Mouse (Mus musculus) gastrocnemius, adult 18-20 months (tissue): ENCODE data around the gene Rab36. TPM values are rescaled to one million over a fixed set of nuclear protein-coding genes. Genes with fewer than 3 reads are reported as not detected.

Experiments
- DNase-seq: peaks from one replicate; pipeline ENCODE4 v3.0.0; 2021; ENCODE audit warnings: low spot score
- total RNA-seq, 2 experiments: library from RNA; stranded (reverse); gene quantifications; 2 replicates each; pipeline ENCODE4 v1.2.3; 2021

Rab36 gene
- total RNA-seq, 2 experiments from 2014 or later: 0.28 to 0.32 TPM

DNA sequence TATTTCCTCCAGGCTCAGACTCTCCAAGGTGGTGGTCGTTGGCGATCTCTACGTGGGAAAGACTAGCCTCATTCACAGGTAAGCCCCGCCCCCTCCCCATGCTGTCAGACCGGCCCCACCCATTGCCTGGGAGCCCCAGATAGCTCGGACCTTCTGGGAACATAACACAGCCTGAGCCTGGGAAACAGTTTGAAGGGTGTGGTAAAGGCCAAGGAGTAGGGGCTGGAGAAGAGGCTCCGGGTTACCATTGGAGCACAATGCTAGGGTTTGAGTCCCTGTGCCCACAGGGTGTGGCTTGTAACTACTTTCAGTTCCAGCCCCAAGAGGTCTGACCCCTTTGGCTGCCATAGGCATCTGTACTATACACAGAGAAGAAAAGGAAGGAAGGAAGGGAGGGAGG, 7.6 kb downstream of the Rab36 start:
- no peak for DNase-seq

DNA sequence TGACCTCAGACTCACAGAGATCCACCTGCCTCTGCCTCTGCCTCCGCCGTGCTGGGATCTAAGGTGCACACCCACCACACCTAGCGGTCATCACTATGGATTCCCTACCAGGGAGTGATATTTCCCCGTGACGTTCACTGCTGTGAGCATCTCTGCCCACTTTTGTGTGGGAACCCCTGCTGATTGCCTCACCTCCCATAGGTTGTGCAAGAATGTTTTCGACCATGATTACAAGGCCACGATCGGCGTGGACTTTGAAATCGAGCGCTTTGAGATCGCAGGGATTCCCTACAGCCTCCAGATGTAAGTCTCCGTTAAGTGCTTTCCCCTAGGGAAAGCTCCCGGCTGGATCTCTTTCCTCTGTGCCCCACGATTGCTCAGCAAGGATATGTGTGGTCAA, 9.0 kb downstream of the Rab36 start:
- no peak for DNase-seq

- DNase-seq: no peak
These were observed 11.9 kb downstream of the Rab36 start for GRCm38 (mm10) chr10:75048711-75049110.

- DNase-seq: no peak
These were observed 14.7 kb downstream of the Rab36 start for GRCm38 (mm10) chr10:75051364-75052074.

DNA sequence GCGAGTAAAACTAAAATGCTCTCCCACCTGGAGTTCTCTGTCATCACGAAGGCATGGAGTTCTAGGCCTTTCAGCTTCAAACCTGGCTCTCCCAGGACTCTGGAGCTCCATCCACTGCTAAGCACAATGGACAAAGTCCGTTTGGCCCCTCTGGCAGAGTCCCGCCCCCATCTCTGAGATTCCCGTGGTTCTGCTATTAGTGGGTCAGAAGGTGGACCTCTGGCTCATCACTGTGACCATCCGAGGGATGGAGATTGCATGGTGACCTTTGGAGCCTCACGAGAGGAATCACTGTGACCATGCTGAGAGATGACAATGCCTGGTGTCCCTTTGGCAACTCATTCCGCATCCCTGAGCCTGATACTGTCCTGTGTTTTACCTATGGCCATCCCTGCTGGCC, 16.0 kb downstream of the Rab36 start:
- no peak for DNase-seq

DNA sequence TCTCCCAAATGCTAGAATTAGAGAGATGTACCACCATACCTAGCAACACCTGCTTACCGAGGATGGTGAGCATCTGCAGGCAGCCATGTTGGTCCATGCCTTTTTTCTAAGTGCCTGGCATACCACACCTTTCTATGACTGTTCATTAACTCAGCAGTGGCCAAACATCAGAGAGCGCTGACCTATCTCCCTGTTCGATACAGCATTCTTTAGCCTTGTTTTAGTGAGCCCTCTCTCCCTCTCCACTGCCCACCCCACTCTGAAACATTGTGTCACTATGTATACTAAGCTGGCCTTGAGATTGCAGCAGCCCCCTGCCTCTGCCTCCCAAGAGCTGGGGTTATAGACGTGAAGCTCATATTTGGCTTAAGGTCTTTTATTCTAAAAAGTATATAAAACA, 16.8 kb downstream of the Rab36 start:
- DNase-seq: no peak

DNA sequence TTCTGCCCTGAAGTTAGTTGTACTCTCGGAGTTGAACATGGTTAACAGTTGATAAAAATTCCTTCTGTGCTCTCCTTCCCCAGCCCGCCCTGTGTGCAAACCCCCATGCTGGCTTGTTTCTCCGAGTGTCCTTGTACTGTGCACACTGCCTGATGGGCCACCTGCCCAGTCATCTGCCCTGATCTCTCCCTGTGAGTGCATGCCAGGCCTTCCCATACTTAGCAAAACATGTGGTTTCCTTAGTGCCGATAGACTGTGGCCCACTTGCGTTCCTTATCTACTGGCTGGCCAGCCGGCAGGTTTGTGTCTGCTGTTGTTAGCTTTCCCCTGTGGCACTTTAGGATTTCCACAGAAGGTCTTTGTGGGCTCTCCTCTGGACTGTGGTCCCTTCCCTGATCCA, 17.3 kb downstream of the Rab36 start:
- DNase-seq: peak; percentile 7

GRCm38 (mm10) chr10:75055672-75056071, 18.8 kb downstream of the Rab36 start:
- DNase-seq: no peak

DNA sequence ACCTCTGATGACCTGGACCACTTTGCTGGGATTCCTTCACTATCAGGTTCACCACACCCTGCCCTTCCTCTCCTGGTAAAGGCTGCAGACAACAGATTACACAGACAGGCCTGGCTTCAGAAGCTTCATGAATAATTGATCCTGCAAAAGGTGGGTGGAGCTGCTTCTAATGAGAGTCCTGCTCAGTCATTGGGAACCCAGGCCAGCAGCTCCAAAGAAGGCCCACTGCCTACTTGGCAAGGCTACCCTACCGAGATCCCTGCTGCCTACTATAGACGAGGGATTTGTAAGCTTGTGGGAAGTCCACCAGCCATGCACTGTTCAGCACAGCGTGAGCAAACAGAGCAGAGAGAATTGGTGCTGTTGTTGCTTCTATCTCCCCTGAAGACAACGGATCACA, 19.4 kb downstream of the Rab36 start:
- DNase-seq: no peak

GRCm38 (mm10) chr10:75058336-75058735, 21.5 kb downstream of the Rab36 start:
- DNase-seq: no peak

DNA sequence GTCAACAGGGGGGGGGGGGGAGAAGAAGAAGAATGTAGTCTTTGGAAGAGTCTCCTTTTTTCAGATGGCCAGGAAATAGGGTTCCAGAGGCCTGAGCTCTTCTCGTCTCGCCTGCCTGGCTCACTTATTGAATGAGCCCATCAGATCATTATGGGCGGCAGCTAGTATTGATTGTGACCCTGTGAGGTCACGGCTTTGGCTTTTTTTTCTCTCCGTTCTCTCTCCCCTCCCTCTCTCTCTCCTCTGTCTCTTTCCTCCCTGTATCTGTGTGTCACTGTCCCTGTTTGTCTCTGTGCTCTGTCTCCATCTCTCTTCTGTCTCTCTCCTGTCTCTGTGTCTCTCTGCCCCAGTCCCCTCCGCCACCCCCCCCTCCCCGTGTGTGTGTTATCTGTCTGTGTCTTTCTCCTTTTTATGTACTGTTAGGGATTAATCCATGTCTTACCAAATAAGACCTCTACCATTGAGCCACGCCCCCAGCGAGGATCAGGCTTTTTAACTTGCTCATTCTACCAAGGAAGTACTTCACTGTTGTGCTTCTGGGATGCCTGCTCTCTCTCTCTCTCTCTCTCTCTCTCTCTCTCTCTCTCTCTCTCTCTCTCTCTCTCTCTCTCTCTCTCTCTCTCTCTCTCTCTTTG, 22.0 kb downstream of the Rab36 start:
- no peak for DNase-seq

- peak; percentile 86 for DNase-seq
These were observed 22.5 kb downstream of the Rab36 start for GRCm38 (mm10) chr10:75059396-75059795.

- DNase-seq: peak; percentile 75
These were observed 23.5 kb downstream of the Rab36 start, which contains the start of gene Bcr for GRCm38 (mm10) chr10:75060217-75060842. Gene Bcr, plus strand, starts transcription at chr10:75060592.

DNA sequence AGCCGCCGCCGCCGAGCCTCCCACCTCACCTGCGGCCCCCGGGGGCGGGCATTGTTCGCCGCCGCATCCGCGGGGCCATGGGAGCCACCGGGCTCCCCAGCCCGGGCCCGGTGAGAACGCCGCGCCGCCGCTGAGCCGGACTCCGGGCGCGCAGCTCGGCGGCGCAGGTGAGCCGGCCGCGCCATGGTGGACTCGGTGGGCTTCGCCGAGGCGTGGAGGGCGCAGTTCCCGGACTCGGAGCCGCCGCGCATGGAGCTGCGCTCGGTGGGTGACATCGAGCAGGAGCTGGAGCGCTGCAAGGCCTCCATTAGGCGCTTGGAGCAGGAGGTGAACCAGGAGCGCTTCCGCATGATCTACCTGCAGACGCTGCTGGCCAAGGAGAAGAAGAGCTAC, 24.0 kb downstream of the Rab36 start:
- no peak for DNase-seq

GRCm38 (mm10) chr10:75061341-75062188, 24.7 kb downstream of the Rab36 start:
- DNase-seq: peak; percentile 9

DNA sequence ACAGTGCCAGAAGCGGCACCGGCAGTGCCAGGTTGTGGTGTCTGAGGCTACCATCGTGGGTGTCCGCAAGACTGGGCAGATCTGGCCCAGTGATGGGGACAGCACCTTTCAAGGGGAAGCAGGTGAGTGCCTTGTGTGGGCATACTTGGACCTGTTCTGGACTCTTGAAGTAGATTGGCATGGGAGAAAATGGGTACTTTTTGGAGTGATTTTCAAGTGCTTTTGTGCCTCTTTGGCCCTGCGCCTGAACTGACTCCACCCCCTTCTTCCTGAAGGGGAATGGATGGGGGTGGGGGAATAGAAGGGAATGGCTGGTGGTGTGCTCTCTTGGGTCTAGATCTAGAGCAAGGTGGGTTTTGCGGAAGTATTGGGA, 25.3 kb downstream of the Rab36 start:
- DNase-seq: peak; percentile 14

DNA sequence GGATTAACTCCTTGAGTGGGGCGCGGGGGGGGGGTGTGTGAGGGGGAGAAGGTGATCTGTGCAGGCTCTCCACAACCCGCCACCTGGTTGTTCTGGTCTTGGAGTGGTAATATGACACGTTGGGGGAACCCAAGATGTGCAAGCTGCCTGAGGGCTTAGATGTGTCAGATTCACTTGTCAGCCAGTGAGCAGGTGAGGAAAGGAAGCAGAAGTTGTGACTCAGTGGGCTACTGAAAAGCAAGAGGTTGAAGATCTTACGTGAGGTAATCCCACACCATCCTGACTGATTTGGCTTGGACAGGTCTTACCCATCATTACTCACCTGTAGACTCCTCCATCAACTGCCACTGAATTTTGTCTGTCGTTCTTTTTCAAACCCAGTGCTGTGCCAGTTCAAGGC, 25.8 kb downstream of the Rab36 start:
- DNase-seq: no peak

- DNase-seq: no peak
These were observed 26.6 kb downstream of the Rab36 start for GRCm38 (mm10) chr10:75063301-75063965.

GRCm38 (mm10) chr10:75065691-75066090, 28.8 kb downstream of the Rab36 start:
- no peak for DNase-seq

GRCm38 (mm10) chr10:75067446-75067845, 30.6 kb downstream of the Rab36 start:
- no peak for DNase-seq

DNA sequence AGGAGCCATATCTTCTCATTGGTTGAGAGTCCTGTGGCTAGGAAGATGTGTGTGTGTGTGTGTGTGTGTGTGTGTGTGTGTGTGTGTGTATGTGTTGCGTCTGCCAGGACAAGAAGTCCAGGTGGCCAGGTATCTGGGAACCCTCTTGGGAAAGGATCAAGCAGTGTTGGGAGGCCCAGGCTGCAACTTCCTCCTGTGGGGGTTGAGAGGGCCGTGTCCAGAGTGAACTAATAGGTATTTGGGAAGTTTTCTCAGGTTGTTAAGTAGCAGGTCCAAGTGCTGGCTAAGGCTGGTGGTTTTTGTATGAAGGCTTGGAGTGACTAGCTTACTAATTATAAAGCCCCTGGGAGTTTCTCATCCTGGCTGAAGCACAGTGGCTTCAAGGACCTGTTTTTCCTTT, 31.2 kb downstream of the Rab36 start:
- no peak for DNase-seq
